Mouse (Mus musculus) G1E (cell line): Measurements from ENCODE around the gene Thap8. TPM values are rescaled to one million over a fixed set of nuclear protein-coding genes. Genes with fewer than 3 reads are reported as not detected.
A peak's percentile ranks its signal among the peaks of the same experiment; 100 is the strongest.

Source experiments
- ATAC-seq: 2 replicates; pipeline ENCODE4 v1.8.0; 2016; ENCODE audit warnings: mild to moderate bottlenecking; ENCODE audit not compliant: insufficient number of reproducible peaks, poor library complexity, low FRiP score, severe bottlenecking; ENCODE audit errors: extremely low read depth
- DNase-seq: peaks from one replicate; pipeline ENCODE4 v3.0.0; 2012; ENCODE audit warnings: low spot score
- H3K27me3 ChIP-seq: 2 replicates; pipeline ENCODE4 v1.6.1; 2012; ENCODE audit warnings: mild to moderate bottlenecking, low read length, inconsistent platforms; ENCODE audit not compliant: insufficient read depth
- H3K36me3 ChIP-seq: replicated peaks from 2 replicates; pipeline ENCODE3; 2012; ENCODE audit warnings: mild to moderate bottlenecking, inconsistent platforms
- H3K4me1 ChIP-seq: 2 replicates; pipeline ENCODE4 v1.6.1; 2012; ENCODE audit warnings: low read depth, low read length, inconsistent platforms, mixed read lengths; ENCODE audit not compliant: insufficient read depth
- H3K4me3 ChIP-seq: 2 replicates; pipeline ENCODE4 v1.5.1; 2012; ENCODE audit warnings: low read depth, mild to moderate bottlenecking, inconsistent platforms, low read length, moderate library complexity, mixed read lengths
- H3K9me3 ChIP-seq: replicated peaks from 2 replicates; pipeline ENCODE4 v1.6.1; 2012; ENCODE audit warnings: inconsistent platforms
- CTCF ChIP-seq: IDR thresholded peaks from 2 replicates; pipeline ENCODE4 v1.5.1; 2012; ENCODE audit warnings: low read depth, low read length, inconsistent platforms, mixed read lengths
- GATA1 ChIP-seq: IDR thresholded peaks from 2 replicates; pipeline ENCODE4 v1.6.1; 2012; ENCODE audit warnings: borderline replicate concordance, low read length, inconsistent platforms, mixed read lengths
- GATA2 ChIP-seq: IDR thresholded peaks from 2 replicates; pipeline ENCODE4 v1.6.1; 2012; ENCODE audit warnings: low read depth, low read length, inconsistent platforms, borderline replicate concordance
- POLR2AphosphoS5 ChIP-seq: IDR thresholded peaks from 2 replicates; pipeline ENCODE4 v1.6.1; 2012; ENCODE audit warnings: low read depth, low read length, inconsistent platforms; ENCODE audit not compliant: insufficient replicate concordance
- TAL1 ChIP-seq: conservative IDR thresholded peaks from 2 replicates; pipeline ENCODE4 v1.6.1; 2012; ENCODE audit warnings: low read depth, low read length, inconsistent platforms, mixed read lengths
- polyA plus RNA-seq: library from polyadenylated mRNA; stranded (reverse); fragments of >175 nt; gene quantifications from 2 replicates; pipeline ENCODE4 v1.2.3, GENCODE M21; 2012
- total RNA-seq, 2 experiments: library from RNA; stranded (forward) in 1 of 2; stranded (reverse) in 1 of 2; fragments of 200-1000 nt in 1 of 2; fragments of >200 nt in 1 of 2; fragmentation: Nextera tagmentation in 1 of 2; gene quantifications; 2 replicates each; pipeline ENCODE4 v1.2.3; 2014 to 2017

The Thap8 gene
- total and polyA plus RNA-seq, 3 experiments = 0.10 to 1.4 (median 1.1) TPM

- no peak for TF ChIP-seq TAL1
- no peak for TF ChIP-seq GATA1
- no peak for TF ChIP-seq GATA2
- TF ChIP-seq POLR2AphosphoS5 = no peak
- no peak for TF ChIP-seq CTCF
- DNase-seq (no peak), ATAC-seq (no peak)
- Histone ChIP-seq H3K4me1 (peaks cover 18% of the 10 kb centered on the region), H3K9me3 (0 out of 2 replicates have a peak, but pooled peaks cover 3% of the 10 kb centered on the region), H3K4me3 (no peak overlapping the region), H3K27me3 (peaks cover 18% of the 10 kb centered on the region), H3K36me3 (no peaks in the 10 kb centered on the region)
These were observed 46.5 kb downstream of the Thap8 start for GRCm38 (mm10) chr7:30326427-30326826.

GRCm38 (mm10) chr7:30327140-30327539, 47.2 kb downstream of the Thap8 start:
- Histone ChIP-seq H3K9me3 (0 out of 2 replicates have a peak, but pooled peaks cover 3% of the 10 kb centered on the region), H3K4me1 (peaks cover 19% of the 10 kb centered on the region), H3K4me3 (no peak overlapping the region), H3K27me3 (peaks cover 18% of the 10 kb centered on the region), H3K36me3 (no peaks in the 10 kb centered on the region)
- TF ChIP-seq CTCF = no peak
- TF ChIP-seq TAL1 = no peak
- no peak for TF ChIP-seq POLR2AphosphoS5
- TF ChIP-seq GATA1 = no peak
- no peak for TF ChIP-seq GATA2
- ATAC-seq (no peak), DNase-seq (no peak)

GRCm38 (mm10) chr7:30328379-30328778, 48.5 kb downstream of the Thap8 start:
- TF ChIP-seq POLR2AphosphoS5 (no peak), CTCF (no peak), GATA2 (no peak), GATA1 (no peak)
- DNase-seq = no peak
- 0 out of 2 replicates have a peak, but pooled peaks cover 3% of the 10 kb centered on the region for H3K9me3 ChIP-seq
- no peaks in the 10 kb centered on the region for H3K36me3 ChIP-seq
- ATAC-seq = no peak
- peaks cover 18% of the 10 kb centered on the region for H3K27me3 ChIP-seq
- H3K4me3 ChIP-seq = no peak overlapping the region
- H3K4me1 ChIP-seq = peaks cover 12% of the 10 kb centered on the region

GRCm38 (mm10) chr7:30331887-30332286, 52.0 kb downstream of the Thap8 start:
- Histone ChIP-seq H3K27me3 (peaks cover 38% of the 10 kb centered on the region), H3K9me3 (no peaks in the 10 kb centered on the region), H3K4me1 (peaks cover 14% of the 10 kb centered on the region), H3K4me3 (no peak overlapping the region), H3K36me3 (no peaks in the 10 kb centered on the region)
- DNase-seq (peak; percentile 54), ATAC-seq (0 out of 2 replicates have a peak, but pooled peaks have one; percentile 15)
- TF ChIP-seq CTCF = peak; percentile 75
- no peak for TF ChIP-seq TAL1

- Histone ChIP-seq H3K4me3 (no peak overlapping the region), H3K4me1 (peaks cover 11% of the 10 kb centered on the region), H3K36me3 (no peaks in the 10 kb centered on the region), H3K9me3 (no peaks in the 10 kb centered on the region), H3K27me3 (peaks cover 30% of the 10 kb centered on the region)
- ATAC-seq = no peak
- no peak for DNase-seq
- no peak for TF ChIP-seq CTCF
These were observed 52.8 kb downstream of the Thap8 start for GRCm38 (mm10) chr7:30332622-30333259.

- ATAC-seq = no peak
- H3K9me3 ChIP-seq = no peaks in the 10 kb centered on the region
- H3K4me3 ChIP-seq = no peak overlapping the region
- peaks cover 11% of the 10 kb centered on the region for H3K4me1 ChIP-seq
- TF ChIP-seq GATA2 (no peak), TAL1 (no peak), GATA1 (no peak), CTCF (no peak), POLR2AphosphoS5 (no peak)
- H3K36me3 ChIP-seq = no peaks in the 10 kb centered on the region
- peaks cover 29% of the 10 kb centered on the region for H3K27me3 ChIP-seq
- peak; percentile 46 for DNase-seq
These were observed 53.5 kb downstream of the Thap8 start for GRCm38 (mm10) chr7:30333436-30333835.

- TF ChIP-seq TAL1 = no peak
- no peak for TF ChIP-seq CTCF
- no peak for TF ChIP-seq GATA2
- ATAC-seq (no peak), DNase-seq (no peak)
- Histone ChIP-seq H3K9me3 (no peaks in the 10 kb centered on the region), H3K4me3 (no peak overlapping the region), H3K4me1 (peaks cover 11% of the 10 kb centered on the region), H3K36me3 (no peaks in the 10 kb centered on the region), H3K27me3 (peaks cover 30% of the 10 kb centered on the region)
These were observed 54.7 kb downstream of the Thap8 start for GRCm38 (mm10) chr7:30334563-30334962.
